9 mouse cellular contexts compared by ENCODE assay signal in the genomic region with DNA sequence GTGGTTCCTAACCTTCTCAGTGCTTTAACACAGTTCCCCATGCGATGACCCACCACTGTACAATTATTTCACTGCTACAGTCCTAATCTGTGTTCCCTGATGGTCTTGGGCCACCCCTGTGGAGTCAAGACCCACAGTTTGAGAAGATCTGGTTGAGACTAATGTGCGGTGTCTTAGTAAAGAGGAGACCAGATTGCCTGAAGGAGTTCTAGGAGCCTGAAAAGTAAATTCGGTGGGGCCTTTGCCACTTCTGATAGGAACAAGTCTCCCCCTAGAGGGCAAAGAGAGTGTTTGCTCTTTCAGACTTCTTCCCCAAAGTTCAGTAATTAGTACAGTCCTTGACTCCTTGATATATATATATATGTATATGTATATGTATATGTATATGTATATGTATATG. TPM values are rescaled to one million over a fixed set of nuclear protein-coding genes. Genes with fewer than 3 reads are reported as not detected.
DNase-seq lines count a peak whose midpoint lies in the region; ATAC-seq and TF ChIP-seq lines count a peak whose summit lies in the region.
"Had no signal": no experiment of that assay in that cellular context is flagged by ENCODE, and none has a peak within 500 bp of the region (broad histone marks: within the 10 kb centered on the region; RNA-seq: fewer than 3 reads in every experiment).

No protein-coding gene starts in this region.

- intact Hi-C loops in left cerebral cortex, postnatal 10 days (cut with DNase I), result no loop called here

- no peak overlapping the region for H3K4me2 ChIP-seq in stomach, postnatal 0 days (replicated peaks; ENCODE audit: low read depth)

- TF ChIP-seq EP300 in stomach, postnatal 0 days (optimal IDR thresholded peaks at IDR 0.05), result no peak

- H3K9me3 ChIP-seq in E14TG2a.4 (ENCODE audit: low read length), result 0 out of 2 replicates have a peak, but pooled peaks cover 5% of the 10 kb centered on the region
- H3K9me3 ChIP-seq in stomach, postnatal 0 days (ENCODE audit: control insufficient read depth, low read length), result no peaks in the 10 kb centered on the region

- H3K4me1 ChIP-seq in E14TG2a.4 (replicated peaks; ENCODE audit: low read depth, low read length), result peaks cover 18% of the 10 kb centered on the region
- H3K4me1 ChIP-seq in stomach, postnatal 0 days (replicated peaks; ENCODE audit: control insufficient read depth, insufficient read depth), result no peaks in the 10 kb centered on the region

- H3K36me3 ChIP-seq in E14TG2a.4 (ENCODE audit: insufficient read depth, low read length), result no peaks in the 10 kb centered on the region
- no peaks in the 10 kb centered on the region for H3K36me3 ChIP-seq in stomach, postnatal 0 days (ENCODE audit: control insufficient read depth, insufficient read depth, low read length)

- TF ChIP-seq CTCF in layer of hippocampus, adult 2 months (conservative IDR thresholded peaks at IDR 0.05), result peak; percentile 82
- peak; percentile 60 for TF ChIP-seq CTCF in E14TG2a.4 (conservative IDR thresholded peaks at IDR 0.05; ENCODE audit: low read length)
- peak; percentile 78 for TF ChIP-seq CTCF in stomach, postnatal 0 days (IDR thresholded peaks at IDR 0.05; ENCODE audit: low read depth)

- 43% methylated on average over 3 of the region's 3 CpGs for WGBS in stomach, postnatal 0 days

- H3K4me3 ChIP-seq in layer of hippocampus, adult 2 months, result no peak overlapping the region
- H3K4me3 ChIP-seq in E14TG2a.4 (replicated peaks; ENCODE audit: low read length), result no peak overlapping the region
- no peak overlapping the region for H3K4me3 ChIP-seq in stomach, postnatal 0 days (ENCODE audit: low read depth, low read length)

- peak; percentile 69 for ATAC-seq in activated CD4-positive, CD25-positive, alpha-beta regulatory T cell, adult 4 months
- peak; percentile 18; the same call in 1 of the 2 replicates for ATAC-seq in stomach, postnatal 0 days (ENCODE audit: low FRiP score, low TSS enrichment)

- peak overlapping the region; percentile 76 for H3K27ac ChIP-seq in layer of hippocampus, adult 2 months
- H3K27ac ChIP-seq in stomach, postnatal 0 days (replicated peaks), result no peak overlapping the region

- H3K27me3 ChIP-seq in E14TG2a.4 (ENCODE audit: insufficient read depth, low read length), result no peaks in the 10 kb centered on the region
- no peaks in the 10 kb centered on the region for H3K27me3 ChIP-seq in stomach, postnatal 0 days (ENCODE audit: control insufficient read depth, insufficient read depth, low read length)

- peak; percentile 19 to 48 for DNase-seq in layer of hippocampus, adult 2 months (ENCODE audit: low spot score in 2 of 2)
- no peak for DNase-seq in layer of hippocampus, adult 9-10 months (ENCODE audit: low spot score)
- peak; percentile 46 for DNase-seq in hindlimb bud, embryonic 11.5 days (ENCODE audit: extremely low spot score, low read depth, low spot score)
- DNase-seq in stomach, postnatal 0 days (ENCODE audit: low spot score), result no peak
- no peak for DNase-seq in left cerebral cortex, postnatal 10 days (ENCODE audit: extremely low spot score in 1 of 2, low spot score in 2 of 2)

- no peak overlapping the region for H3K9ac ChIP-seq in stomach, postnatal 0 days (ENCODE audit: low read length)

RNA-seq across cellular contexts. Expression of a gene that starts 11.8 kb away (rescaled TPM):
- 10 to 100 TPM; 51.8 to 55.1 TPM for total RNA-seq in layer of hippocampus, adult 2 months (2021)
- 10 to 100 TPM; 36.6 to 43.2 TPM for polyA plus RNA-seq in activated CD4-positive, CD25-positive, alpha-beta regulatory T cell, adult 4 months (2017; shearing (Covaris generic))
- 31.3 and 31.9 TPM in 2 replicates for polyA plus RNA-seq in stomach, postnatal 0 days (2015; fragmentation: Nextera tagmentation; extraction: Ambion mirVana)
- 10 to 100 TPM; 36.2 to 41.8 TPM for total RNA-seq in left cerebral cortex, postnatal 10 days (2021)

RNA-seq across cellular contexts. Expression of a gene that starts 13.3 kb away (rescaled TPM):
- total RNA-seq in layer of hippocampus, adult 2 months (2021), result 10 to 100 TPM; 10.6 to 10.9 TPM
- polyA plus RNA-seq in activated CD4-positive, CD25-positive, alpha-beta regulatory T cell, adult 4 months (2017; shearing (Covaris generic)), result under 1 TPM in 1 of 2 experiments, not detected in 1; 0.25 TPM
- polyA plus RNA-seq in stomach, postnatal 0 days (2015; fragmentation: Nextera tagmentation; extraction: Ambion mirVana), result 0.92 and 0.95 TPM in 2 replicates
- total RNA-seq in left cerebral cortex, postnatal 10 days (2021), result 10 to 100 TPM; 43.7 to 49.0 TPM

RNA-seq across cellular contexts. Expression of a gene that starts 41.7 kb away (rescaled TPM):
- not detected for total RNA-seq in layer of hippocampus, adult 2 months (2021)
- not detected for polyA plus RNA-seq in activated CD4-positive, CD25-positive, alpha-beta regulatory T cell, adult 4 months (2017; shearing (Covaris generic))
- not detected in 2 replicates for polyA plus RNA-seq in stomach, postnatal 0 days (2015; fragmentation: Nextera tagmentation; extraction: Ambion mirVana)
- total RNA-seq in left cerebral cortex, postnatal 10 days (2021), result not detected
- total RNA-seq: heart, postnatal 14 days had no signal
- polyA plus RNA-seq: stomach, embryonic 14.5 days had no signal

Comparison
In these comparisons a context has a peak if more than half of its experiments do, and no peak if none do; other contexts are left out.
1. DNase-seq: peak in layer of hippocampus, adult 2 months (2 of 2) and hindlimb bud, embryonic 11.5 days (single experiment); none in layer of hippocampus, adult 9-10 months (single experiment), stomach, postnatal 0 days (single experiment) and left cerebral cortex, postnatal 10 days (0 of 2).
2. Peak in every context shown above with its lines, with median percentiles within 50 percentile points of each other: CTCF ChIP-seq.